Mouse (Mus musculus): Measurements from ENCODE around the gene Vmp1.

- no peak for TF ChIP-seq CTCF (IDR thresholded peaks at IDR 0.05; ENCODE audit: borderline replicate concordance, insufficient read depth, low read length)
- no peak for TF ChIP-seq POLR2A (IDR thresholded peaks at IDR 0.05; ENCODE audit: low read depth, low read length)
Observed at GRCm38 (mm10) chr11:86691956-86692355, 8.3 kb upstream of the Vmp1 start.
